Mouse (Mus musculus) thymus, postnatal 25 days (tissue): ENCODE data around the gene Fgf11.

Source experiments
- DNase-seq: peaks from one replicate; pipeline ENCODE4 v3.0.0; 2022

The Fgf11 gene

GRCm38 (mm10) chr11:69752686-69753085, 49.0 kb downstream of the Fgf11 start:
- DNase-seq: no peak

- DNase-seq: no peak
Observed at GRCm38 (mm10) chr11:69751635-69752034, 50.0 kb downstream of the Fgf11 start.
